Mouse (Mus musculus) mouse embryonic stem cell (cell line): Measurements from ENCODE around the gene Adgrg1.

Experiments used
- in situ Hi-C, 2 experiments: fragments of 300-500 bp; cut with MboI; formaldehyde crosslinking; loops; 1 replicate in 1 of 2; 3 replicates in 1 of 2; pipeline ENCODE4 v1.14.3; 2019 to 2020; ENCODE audit warnings: low sequenced_read_pairs in 2 of 2, low pct_unique_long_range_greater_than_20kb in 1 of 2, mixed read lengths in 1 of 2; ENCODE audit not compliant: unreplicated experiment in 1 of 2

The Adgrg1 gene

GRCm38 (mm10) chr8:94974467-94975165, at the start of gene Adgrg1:
Gene Adgrg1 (plus strand): TSS chr8:94974751.
- in situ Hi-C loops, result no loop called here

GRCm38 (mm10) chr8:94928227-94928626, 46.3 kb upstream of the Adgrg1 start:
- in situ Hi-C loops, result no loop called here

GRCm38 (mm10) chr8:94933918-94934317, 40.6 kb upstream of the Adgrg1 start:
- in situ Hi-C loops, result no loop called here

GRCm38 (mm10) chr8:94935172-94935571, 39.4 kb upstream of the Adgrg1 start:
- in situ Hi-C loops, result no loop called here

- in situ Hi-C loops, result loop anchor here (10.0 kb wide), 2 partner anchors 62 to 272 kb away; no protein-coding TSS in a partner anchor
These were observed 32.0 kb upstream of the Adgrg1 start for GRCm38 (mm10) chr8:94942566-94942965.

GRCm38 (mm10) chr8:94945185-94945584, 29.4 kb upstream of the Adgrg1 start:
- in situ Hi-C loops, result loop anchor here (5.0 to 10.0 kb wide), 3 partner anchors 57 to 270 kb away; no protein-coding TSS in a partner anchor

- in situ Hi-C loops, result loop anchor here (5.0 to 10.0 kb wide), 3 partner anchors 54 to 266 kb away; no protein-coding TSS in a partner anchor
These were observed 26.1 kb upstream of the Adgrg1 start for GRCm38 (mm10) chr8:94948421-94948820.

- in situ Hi-C loops, result loop anchor here (5.0 to 10.0 kb wide), 3 partner anchors 53 to 266 kb away; no protein-coding TSS in a partner anchor
These were observed 25.5 kb upstream of the Adgrg1 start for GRCm38 (mm10) chr8:94949010-94949409.

- in situ Hi-C loops, result no loop called here
These were observed 24.5 kb upstream of the Adgrg1 start for GRCm38 (mm10) chr8:94950046-94950445.

- in situ Hi-C loops, result no loop called here
These were observed 24.1 kb upstream of the Adgrg1 start for GRCm38 (mm10) chr8:94950458-94950857.

GRCm38 (mm10) chr8:94952086-94952485, 22.5 kb upstream of the Adgrg1 start:
- in situ Hi-C loops, result no loop called here

GRCm38 (mm10) chr8:94953624-94954367, 20.8 kb upstream of the Adgrg1 start:
- in situ Hi-C loops, result no loop called here

GRCm38 (mm10) chr8:94954368-94954737, 20.2 kb upstream of the Adgrg1 start:
- in situ Hi-C loops, result no loop called here

- in situ Hi-C loops, result no loop called here
These were observed 19.4 kb upstream of the Adgrg1 start for GRCm38 (mm10) chr8:94954921-94955758.

GRCm38 (mm10) chr8:94956078-94956574, 18.4 kb upstream of the Adgrg1 start:
- in situ Hi-C loops, result no loop called here

- in situ Hi-C loops, result no loop called here
These were observed 12.3 kb upstream of the Adgrg1 start for GRCm38 (mm10) chr8:94962201-94962600.

GRCm38 (mm10) chr8:94964828-94965227, 9.7 kb upstream of the Adgrg1 start:
- in situ Hi-C loops, result no loop called here

GRCm38 (mm10) chr8:94966578-94966977, 8.0 kb upstream of the Adgrg1 start:
- in situ Hi-C loops, result no loop called here

- in situ Hi-C loops, result no loop called here
These were observed 7.5 kb upstream of the Adgrg1 start for GRCm38 (mm10) chr8:94967071-94967470.
